Mouse (Mus musculus): ENCODE measurements around the gene Endod1. TPM values are rescaled to one million over a fixed set of nuclear protein-coding genes. Genes with fewer than 3 reads are reported as not detected.
A peak's percentile ranks its signal among the peaks of the same experiment; 100 is the strongest.
"Not testable (repeated sequence)": the region's sequence is repeated elsewhere in the genome, so short reads cannot be mapped to it uniquely, and the experiment has no call there.

Endod1 gene
- total RNA-seq, 2 experiments from 2014 or later: 5.8 to 9.2 TPM

- DNase-seq: not testable (repeated sequence)
Measured at GRCm38 (mm10) chr9:14345866-14346265, 35.4 kb downstream of the Endod1 start.

GRCm38 (mm10) chr9:14342041-14342668, 39.2 kb downstream of the Endod1 start:
- intact Hi-C loops (cut with DNase I; ENCODE audit: low total_unique reads): no loop called here
- peak; percentile 60 for DNase-seq

More at GRCm38 (mm10) chr9:14345866-14346265, 35.4 kb downstream of the Endod1 start:
- intact Hi-C loops (cut with DNase I; ENCODE audit: low total_unique reads): not testable (repeated sequence)

- intact Hi-C loops (cut with DNase I; ENCODE audit: low total_unique reads): no loop called here
- DNase-seq: no peak
Measured at GRCm38 (mm10) chr9:14338701-14339100, 42.6 kb downstream of the Endod1 start.

- no peak for DNase-seq
- intact Hi-C loops (cut with DNase I; ENCODE audit: low total_unique reads): no loop called here
Measured at GRCm38 (mm10) chr9:14336901-14337300, 44.4 kb downstream of the Endod1 start.

GRCm38 (mm10) chr9:14335829-14336228, 45.5 kb downstream of the Endod1 start:
- no peak for DNase-seq
- intact Hi-C loops (cut with DNase I; ENCODE audit: low total_unique reads): no loop called here

GRCm38 (mm10) chr9:14316618-14317017, 64.7 kb downstream of the Endod1 start:
- intact Hi-C loops (cut with DNase I; ENCODE audit: low total_unique reads): no loop called here
- no peak for DNase-seq

GRCm38 (mm10) chr9:14314477-14314876, 66.8 kb downstream of the Endod1 start:
- intact Hi-C loops (cut with DNase I; ENCODE audit: low total_unique reads): no loop called here

GRCm38 (mm10) chr9:14313968-14314367, 67.3 kb downstream of the Endod1 start:
- intact Hi-C loops (cut with DNase I; ENCODE audit: low total_unique reads): no loop called here
- DNase-seq: no peak

More at GRCm38 (mm10) chr9:14314477-14314876, 66.8 kb downstream of the Endod1 start:
- no peak for DNase-seq

GRCm38 (mm10) chr9:14307341-14307740, 74.0 kb downstream of the Endod1 start:
- intact Hi-C loops (cut with DNase I; ENCODE audit: low total_unique reads): no loop called here

GRCm38 (mm10) chr9:14304262-14304968, 76.9 kb downstream of the Endod1 start:
- DNase-seq: no peak
- intact Hi-C loops (cut with DNase I; ENCODE audit: low total_unique reads): no loop called here

More at GRCm38 (mm10) chr9:14307341-14307740, 74.0 kb downstream of the Endod1 start:
- no peak for DNase-seq

Other genes with a start within 250 kb of the Endod1 start
- gene Sesn3, start 106.4 kb downstream of the Endod1 start, total RNA-seq (2021): 10 to 100 TPM; 31.2 to 42.4 TPM
- not detected for gene Kdm4d, start 119.0 kb upstream of the Endod1 start, total RNA-seq (2021)
- gene Cwc15, start 119.1 kb upstream of the Endod1 start, total RNA-seq (2021): 10 to 100 TPM; 94.1 to 94.4 TPM